Mouse (Mus musculus): ENCODE measurements around the gene Tdpoz5. TPM values are rescaled to one million over a fixed set of nuclear protein-coding genes. Genes with fewer than 3 reads are reported as not detected.
"Not testable (repeated sequence)": the region's sequence is repeated elsewhere in the genome, so short reads cannot be mapped to it uniquely, and the experiment has no call there.

The Tdpoz5 gene
- not detected in 2 replicates for polyA plus RNA-seq (2012; rRNA removed)

- DNase-seq; H3K4me1 ChIP-seq (ENCODE audit: control insufficient read depth, insufficient read depth, low read length): not testable (repeated sequence)
- WGBS = 60% methylated on average over 2 of the region's 4 CpGs
These were observed at the start of gene Tdpoz5 for GRCm38 (mm10) chr3:93961214-93961613. TSS of gene Tdpoz5 (minus strand) at chr3:93961314.

GRCm38 (mm10) chr3:93968938-93969337 lies 7.8 kb upstream of the Tdpoz5 start:
- not testable (repeated sequence) for H3K4me3 ChIP-seq (replicated peaks; ENCODE audit: insufficient read depth, low read depth, low read length); DNase-seq; H3K4me1 ChIP-seq (ENCODE audit: control insufficient read depth, insufficient read depth, low read length); H3K27ac ChIP-seq (ENCODE audit: insufficient read depth, low read length); H3K27me3 ChIP-seq (ENCODE audit: control insufficient read depth, insufficient read depth, low read length)
- 89% methylated on average over 6 of the region's 6 CpGs for WGBS

More at GRCm38 (mm10) chr3:93961214-93961613, at the start of gene Tdpoz5:
- H3K27ac ChIP-seq (ENCODE audit: insufficient read depth, low read length); H3K27me3 ChIP-seq (ENCODE audit: control insufficient read depth, insufficient read depth, low read length); H3K4me3 ChIP-seq (replicated peaks; ENCODE audit: insufficient read depth, low read depth, low read length): not testable (repeated sequence)

GRCm38 (mm10) chr3:93943443-93943842 lies 17.7 kb downstream of the Tdpoz5 start, which contains the start of gene Gm9117:
TSS of gene Gm9117 (minus strand) at chr3:93943543.
- H3K27ac ChIP-seq (ENCODE audit: insufficient read depth, low read length); H3K4me3 ChIP-seq (replicated peaks; ENCODE audit: insufficient read depth, low read depth, low read length); H3K4me1 ChIP-seq (ENCODE audit: control insufficient read depth, insufficient read depth, low read length); H3K27me3 ChIP-seq (ENCODE audit: control insufficient read depth, insufficient read depth, low read length); DNase-seq: not testable (repeated sequence)
- WGBS = 81% methylated on average over 4 of the region's 4 CpGs

- not testable (repeated sequence) for DNase-seq; H3K27me3 ChIP-seq (ENCODE audit: control insufficient read depth, insufficient read depth, low read length); H3K27ac ChIP-seq (ENCODE audit: insufficient read depth, low read length); H3K4me1 ChIP-seq (ENCODE audit: control insufficient read depth, insufficient read depth, low read length); H3K4me3 ChIP-seq (replicated peaks; ENCODE audit: insufficient read depth, low read depth, low read length)
- WGBS = no CpG with 5 or more reads among the region's 3 CpGs
These were observed 22.7 kb downstream of the Tdpoz5 start for GRCm38 (mm10) chr3:93938386-93938785.

Other genes starting within 250 kb of the Tdpoz5 start
- gene Gm5773, start 188.3 kb downstream of the Tdpoz5 start, polyA plus RNA-seq (2012; rRNA removed) = not detected in 2 replicates
- gene Tdpoz4, start 164.9 kb downstream of the Tdpoz5 start, polyA plus RNA-seq (2012; rRNA removed) = not detected in 2 replicates
- gene Tdpoz3, start 135.3 kb downstream of the Tdpoz5 start, polyA plus RNA-seq (2012; rRNA removed) = not detected in 2 replicates
- not detected in 2 replicates for gene Gm9117, start 17.8 kb downstream of the Tdpoz5 start, polyA plus RNA-seq (2012; rRNA removed)
- gene Gm9125, start 93.6 kb upstream of the Tdpoz5 start, polyA plus RNA-seq (2012; rRNA removed) = not detected in 2 replicates
- gene Gm10697, start 111.3 kb upstream of the Tdpoz5 start, polyA plus RNA-seq (2012; rRNA removed) = not detected in 2 replicates
- not detected in 2 replicates for gene Gm10696, start 216.9 kb upstream of the Tdpoz5 start, polyA plus RNA-seq (2012; rRNA removed)
- gene Gm5286, start 235.4 kb upstream of the Tdpoz5 start, polyA plus RNA-seq (2012; rRNA removed) = not detected in 2 replicates